In the genomic region with DNA sequence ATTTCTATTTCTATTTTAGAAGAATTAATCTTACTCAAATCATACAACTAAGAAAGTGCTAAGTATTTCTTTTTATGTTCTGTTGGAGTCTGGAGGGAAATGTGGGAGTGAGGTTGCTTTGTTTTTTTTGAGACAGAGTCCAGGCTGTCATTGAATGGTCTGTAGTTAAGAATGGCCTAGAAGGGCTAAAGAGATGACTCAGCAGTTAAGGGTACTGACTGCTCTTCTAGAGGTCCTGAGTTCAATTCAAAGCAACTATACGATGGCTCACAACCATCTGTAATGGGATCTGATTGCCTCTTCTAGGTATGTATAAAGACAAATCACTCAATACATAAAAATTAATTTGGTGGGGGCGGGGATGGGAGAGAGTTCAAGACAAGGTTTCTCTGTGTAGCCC, we compare ENCODE assay signal across 1 mouse cellular context.
TF ChIP-seq lines count a peak whose summit lies in the region.

No protein-coding gene starts in this region.

TF ChIP-seq in CH12.LX, 34 proteins besides CTCF, POLR2A, EP300 and RAD21 (continued from another document):
- TF ChIP-seq E2F4 (IDR thresholded peaks at IDR 0.05; ENCODE audit: insufficient replicate concordance, low read depth, low read length): no peak
- TF ChIP-seq SIN3A (IDR thresholded peaks at IDR 0.05; ENCODE audit: low read length): no peak
